Mouse (Mus musculus) C2C12 (cell line): ENCODE results near the gene Plvap.

Experiments
- CEBPB ChIP-seq: IDR thresholded peaks from one replicate; pipeline ENCODE4 v1.6.1; 2011; ENCODE audit warnings: low read depth, mild to moderate bottlenecking, control low read depth, moderate library complexity
- CTCF ChIP-seq: IDR thresholded peaks from one replicate; pipeline ENCODE4 v1.5.1; 2011; ENCODE audit not compliant: control insufficient read depth, insufficient read depth, insufficient read length
- FOSL1 ChIP-seq: IDR thresholded peaks from one replicate; pipeline ENCODE4 v1.8.0; 2011; ENCODE audit warnings: mild to moderate bottlenecking, low read length; ENCODE audit not compliant: poor library complexity, insufficient read depth, severe bottlenecking
- MAX ChIP-seq: IDR thresholded peaks from one replicate; pipeline ENCODE4 v1.6.1; 2011; ENCODE audit warnings: mild to moderate bottlenecking, control low read depth
- MYOD1 ChIP-seq: IDR thresholded peaks from one replicate; pipeline ENCODE4 v1.6.1; 2011; ENCODE audit warnings: low read depth; ENCODE audit not compliant: control insufficient read depth, insufficient read length
- MYOG ChIP-seq: IDR thresholded peaks from one replicate; pipeline ENCODE4 v1.6.1; 2011; ENCODE audit not compliant: control insufficient read depth, insufficient read length; ENCODE audit errors: extremely low read depth
- USF1 ChIP-seq: IDR thresholded peaks from one replicate; pipeline ENCODE4 v1.6.1; 2011; ENCODE audit warnings: low read depth, mild to moderate bottlenecking, control low read depth, moderate library complexity

GRCm38 (mm10) chr8:71467201-71467600, 44.4 kb downstream of the Plvap start:
- no peak for TF ChIP-seq CTCF
- no peak for TF ChIP-seq MAX
- TF ChIP-seq USF1 = no peak
- no peak for TF ChIP-seq MYOD1
- no peak for TF ChIP-seq MYOG
- TF ChIP-seq CEBPB = no peak
- no peak for TF ChIP-seq FOSL1
